Mouse (Mus musculus): ENCODE measurements around the gene Piezo1. TPM values are rescaled to one million over a fixed set of nuclear protein-coding genes. Genes with fewer than 3 reads are reported as not detected.
A peak's percentile ranks its signal among the peaks of the same experiment; 100 is the strongest.

Gene Piezo1
- polyA plus RNA-seq, 1 experiment from 2014 or later: 3.2 TPM

- no peak for ATAC-seq (ENCODE audit: low read depth)
- Histone ChIP-seq H3K4me3 (no peak overlapping the region), H3K9me3 (no peaks in the 10 kb centered on the region), H3K27me3 (no peaks in the 10 kb centered on the region), H3K36me3 (peaks cover 49% of the 10 kb centered on the region), H3K9ac (no peak overlapping the region), H3K4me2 (no peak overlapping the region), H3K27ac (replicated peaks) (no peak overlapping the region), H3K4me1 (replicated peaks) (peaks cover 30% of the 10 kb centered on the region)
- WGBS: 91% methylated on average over 8 of the region's 8 CpGs
Observed at GRCm38 (mm10) chr8:122473911-122474421, 77.2 kb downstream of the Piezo1 start.

DNA sequence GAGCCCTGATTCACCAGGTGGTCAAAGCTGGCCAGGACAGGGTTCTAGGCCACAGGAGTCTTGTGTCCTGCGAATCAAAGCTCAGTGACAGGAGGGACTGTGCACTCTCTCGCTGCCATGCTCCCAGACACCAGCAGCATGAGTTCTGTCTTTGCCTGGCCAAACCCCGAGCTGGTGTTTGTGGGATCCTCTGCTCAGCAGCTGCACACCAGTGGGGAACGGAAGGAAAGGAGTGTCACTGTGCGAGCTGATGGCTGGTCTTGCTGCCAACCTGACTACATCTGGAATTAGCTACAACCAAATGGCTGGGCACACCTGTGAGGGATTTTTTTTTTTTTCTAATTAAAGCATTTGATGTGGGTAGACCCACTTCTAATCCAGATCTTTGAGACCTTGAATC, 80.4 kb downstream of the Piezo1 start:
- H3K36me3 ChIP-seq: peaks cover 67% of the 10 kb centered on the region
- no peak overlapping the region for H3K4me2 ChIP-seq
- H3K9me3 ChIP-seq: no peaks in the 10 kb centered on the region
- H3K9ac ChIP-seq: no peak overlapping the region
- H3K4me1 ChIP-seq (replicated peaks): peaks cover 17% of the 10 kb centered on the region
- no peaks in the 10 kb centered on the region for H3K27me3 ChIP-seq
- H3K4me3 ChIP-seq: no peak overlapping the region
- H3K27ac ChIP-seq (replicated peaks): no peak overlapping the region
- 88% methylated on average over 5 of the region's 5 CpGs for WGBS
- ATAC-seq (ENCODE audit: low read depth): no peak

DNA sequence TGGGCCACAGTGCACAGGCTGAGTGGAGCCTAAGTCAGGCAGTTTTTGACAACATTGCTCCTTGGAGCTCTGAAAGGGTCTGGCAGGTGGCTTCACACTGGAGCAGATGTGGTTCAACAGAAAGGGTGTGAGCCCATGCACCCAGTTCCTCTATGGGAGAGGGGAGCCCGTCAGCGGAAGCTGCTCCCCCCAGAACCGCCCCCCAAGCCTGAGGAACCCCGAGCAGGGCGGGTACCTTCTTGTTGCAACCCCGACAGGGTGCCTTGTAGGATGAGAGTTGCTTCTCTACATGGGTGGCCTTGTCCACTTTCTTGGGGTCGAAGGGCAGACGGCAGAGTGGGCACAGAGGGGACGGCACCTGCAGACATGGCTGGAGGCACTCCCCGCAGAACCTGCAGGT, 81.2 kb downstream of the Piezo1 start:
- Histone ChIP-seq H3K36me3 (peaks cover 74% of the 10 kb centered on the region), H3K9ac (no peak overlapping the region), H3K27ac (replicated peaks) (no peak overlapping the region), H3K4me1 (replicated peaks) (peaks cover 13% of the 10 kb centered on the region), H3K4me2 (no peak overlapping the region), H3K4me3 (no peak overlapping the region), H3K27me3 (no peaks in the 10 kb centered on the region), H3K9me3 (no peaks in the 10 kb centered on the region)
- no peak for ATAC-seq (ENCODE audit: low read depth)
- 87% methylated on average over 10 of the region's 10 CpGs for WGBS

- WGBS: 82% methylated on average over 6 of the region's 6 CpGs
- H3K36me3 ChIP-seq: peaks cover 75% of the 10 kb centered on the region
- ATAC-seq (ENCODE audit: low read depth): no peak
- H3K4me2 ChIP-seq: no peak overlapping the region
- H3K27ac ChIP-seq (replicated peaks): no peak overlapping the region
- H3K27me3 ChIP-seq: no peaks in the 10 kb centered on the region
- peaks cover 8% of the 10 kb centered on the region for H3K4me1 ChIP-seq (replicated peaks)
- no peaks in the 10 kb centered on the region for H3K9me3 ChIP-seq
- H3K9ac ChIP-seq: no peak overlapping the region
- no peak overlapping the region for H3K4me3 ChIP-seq
Observed at GRCm38 (mm10) chr8:122469407-122469806, 81.7 kb downstream of the Piezo1 start.

GRCm38 (mm10) chr8:122467816-122468215, 83.3 kb downstream of the Piezo1 start:
- peaks cover 13% of the 10 kb centered on the region for H3K27me3 ChIP-seq

GRCm38 (mm10) chr8:122464985-122465384, 86.1 kb downstream of the Piezo1 start:
- Histone ChIP-seq H3K9me3 (no peaks in the 10 kb centered on the region), H3K4me1 (replicated peaks) (peaks cover 11% of the 10 kb centered on the region), H3K27me3 (peaks cover 42% of the 10 kb centered on the region), H3K36me3 (peaks cover 48% of the 10 kb centered on the region), H3K4me3 (no peak overlapping the region), H3K4me2 (no peak overlapping the region), H3K27ac (replicated peaks) (no peak overlapping the region), H3K9ac (no peak overlapping the region)
- 79% methylated on average over 7 of the region's 7 CpGs for WGBS
- ATAC-seq (ENCODE audit: low read depth): no peak

More at GRCm38 (mm10) chr8:122467816-122468215, 83.3 kb downstream of the Piezo1 start:
- Histone ChIP-seq H3K4me3 (no peak overlapping the region), H3K4me2 (no peak overlapping the region), H3K36me3 (peaks cover 61% of the 10 kb centered on the region), H3K4me1 (replicated peaks) (no peaks in the 10 kb centered on the region), H3K27ac (replicated peaks) (no peak overlapping the region), H3K9ac (no peak overlapping the region), H3K9me3 (no peaks in the 10 kb centered on the region)
- 91% methylated on average over 13 of the region's 13 CpGs for WGBS
- ATAC-seq (ENCODE audit: low read depth): no peak

- WGBS: 70% methylated on average over 12 of the region's 12 CpGs
- peaks cover 52% of the 10 kb centered on the region for H3K27me3 ChIP-seq
- peaks cover 12% of the 10 kb centered on the region for H3K4me1 ChIP-seq (replicated peaks)
- no peak overlapping the region for H3K4me3 ChIP-seq
- no peak overlapping the region for H3K9ac ChIP-seq
- ATAC-seq (ENCODE audit: low read depth): no peak
- no peaks in the 10 kb centered on the region for H3K9me3 ChIP-seq
- H3K36me3 ChIP-seq: peaks cover 39% of the 10 kb centered on the region
- no peak overlapping the region for H3K4me2 ChIP-seq
- no peak overlapping the region for H3K27ac ChIP-seq (replicated peaks)
Observed at GRCm38 (mm10) chr8:122463651-122464640, 87.2 kb downstream of the Piezo1 start.

DNA sequence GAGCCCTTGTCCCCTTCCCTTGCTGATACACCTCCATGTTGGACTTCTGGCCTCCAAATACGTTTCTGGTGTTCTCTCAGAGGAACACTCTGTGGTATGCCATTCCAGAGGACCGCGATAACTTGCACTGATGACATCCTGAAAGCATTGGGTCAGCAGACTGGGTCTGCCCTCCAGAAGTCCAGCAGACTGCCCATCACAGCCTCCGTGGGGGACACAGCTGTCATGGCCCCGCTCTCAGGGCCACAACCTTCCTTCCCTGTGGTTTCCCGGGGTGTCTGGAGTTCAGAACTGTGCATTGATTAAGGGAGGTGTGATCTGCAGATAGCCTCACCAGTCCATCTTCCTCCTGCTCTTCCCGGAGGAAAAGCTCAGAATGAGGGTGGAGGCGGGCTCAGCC, 88.6 kb downstream of the Piezo1 start:
- WGBS: 67% methylated on average over 8 of the region's 8 CpGs
- ATAC-seq (ENCODE audit: low read depth): no peak
- Histone ChIP-seq H3K9ac (no peak overlapping the region), H3K27ac (replicated peaks) (no peak overlapping the region), H3K4me1 (replicated peaks) (peaks cover 12% of the 10 kb centered on the region), H3K4me3 (no peak overlapping the region), H3K9me3 (no peaks in the 10 kb centered on the region), H3K36me3 (peaks cover 25% of the 10 kb centered on the region), H3K27me3 (peaks cover 67% of the 10 kb centered on the region), H3K4me2 (no peak overlapping the region)

DNA sequence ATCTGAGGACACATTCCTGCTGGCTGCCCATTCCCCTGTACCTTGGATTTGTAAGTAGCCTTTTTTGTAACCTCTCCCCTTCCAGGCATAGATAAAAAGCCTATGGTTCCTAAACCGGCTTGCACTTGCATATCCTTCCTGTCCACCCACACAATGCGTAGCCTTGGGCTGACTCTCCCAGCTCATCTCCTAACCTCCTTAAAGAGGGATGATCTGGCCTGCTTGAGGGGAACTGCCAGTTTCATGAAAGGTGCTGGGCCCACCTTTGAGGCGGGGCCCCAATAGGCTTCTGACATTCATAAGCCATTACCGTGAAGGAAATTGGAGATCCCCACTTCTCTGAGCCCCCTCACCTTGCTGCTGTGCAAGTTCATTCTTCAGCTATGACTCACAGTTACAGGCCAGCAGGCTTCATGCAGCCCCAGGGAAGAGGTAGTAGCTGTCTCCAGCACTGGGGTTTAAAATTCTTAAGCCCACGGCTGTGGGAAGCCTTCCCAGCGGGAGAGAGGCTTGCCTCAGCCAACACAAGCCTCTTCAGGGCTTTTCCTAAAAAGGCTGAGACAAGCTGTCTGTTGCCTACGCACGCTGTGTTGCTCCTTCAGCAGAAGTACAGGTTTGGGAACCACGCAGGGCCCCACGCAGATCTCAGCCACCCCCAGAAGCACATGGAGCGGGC, 89.5 kb downstream of the Piezo1 start:
- H3K27me3 ChIP-seq: peaks cover 76% of the 10 kb centered on the region
- H3K4me1 ChIP-seq (replicated peaks): peaks cover 12% of the 10 kb centered on the region
- no peak for ATAC-seq (ENCODE audit: low read depth)
- H3K27ac ChIP-seq (replicated peaks): no peak overlapping the region
- no peak overlapping the region for H3K9ac ChIP-seq
- no peak overlapping the region for H3K4me3 ChIP-seq
- H3K36me3 ChIP-seq: peaks cover 16% of the 10 kb centered on the region
- H3K9me3 ChIP-seq: no peaks in the 10 kb centered on the region
- H3K4me2 ChIP-seq: no peak overlapping the region
- 64% methylated on average over 11 of the region's 11 CpGs for WGBS

GRCm38 (mm10) chr8:122460524-122461472, 90.3 kb downstream of the Piezo1 start, which contains the start of gene Snai3:
TSS of gene Snai3 (minus strand) at chr8:122460733.
- Histone ChIP-seq H3K4me3 (peak within 1 kb of the TSS; percentile 35), H3K4me1 (replicated peaks) (peaks cover 12% of the 10 kb centered on the region), H3K9ac (peak within 1 kb of the TSS; percentile 41; the same call in 1 of the 2 replicates), H3K27me3 (peaks cover 84% of the 10 kb centered on the region), H3K27ac (replicated peaks) (no peak within 1 kb of the TSS), H3K9me3 (no peaks in the 10 kb centered on the region), H3K36me3 (peaks cover 9% of the 10 kb centered on the region), H3K4me2 (peak within 1 kb of the TSS; percentile 66)
- 2% methylated on average over 56 of the region's 56 CpGs for WGBS
- 0 out of 2 replicates have a peak, but pooled peaks have one; percentile 48 for ATAC-seq (ENCODE audit: low read depth)

GRCm38 (mm10) chr8:122459990-122460389, 91.1 kb downstream of the Piezo1 start:
- H3K4me1 ChIP-seq (replicated peaks): peaks cover 12% of the 10 kb centered on the region
- H3K4me3 ChIP-seq: peak overlapping the region; percentile 35
- peaks cover under 1% of the 10 kb centered on the region; the same call in 1 of the 2 replicates for H3K36me3 ChIP-seq
- H3K9me3 ChIP-seq: no peaks in the 10 kb centered on the region
- H3K27ac ChIP-seq (replicated peaks): no peak overlapping the region
- 26% methylated on average over 7 of the region's 7 CpGs for WGBS
- peak overlapping the region; percentile 66 for H3K4me2 ChIP-seq
- H3K27me3 ChIP-seq: peaks cover 85% of the 10 kb centered on the region
- no peak for ATAC-seq (ENCODE audit: low read depth)
- H3K9ac ChIP-seq: 0 out of 2 replicates have a peak overlapping the region, but pooled peaks have one; percentile 41
